Mouse (Mus musculus) limb, embryonic 15.5 days (tissue): ENCODE measurements around the gene Nacc1. TPM values are rescaled to one million over a fixed set of nuclear protein-coding genes. Genes with fewer than 3 reads are reported as not detected.

Experiments
- ATAC-seq: fragments of 200-750 bp; cut with Nextera tagmentation; 2 replicates; pipeline ENCODE4 v1.8.0; 2017; ENCODE audit warnings: low read depth, moderate TSS enrichment; ENCODE audit not compliant: insufficient number of reproducible peaks, low FRiP score, low TSS enrichment
- H3K27ac ChIP-seq: fragments of 300-500 bp; sonication (generic); 2 replicates; pipeline ENCODE4 v1.5.1; 2015; ENCODE audit warnings: moderate library complexity, mild to moderate bottlenecking, inconsistent platforms
- H3K27me3 ChIP-seq: fragments of 300-500 bp; sonication (generic); 2 replicates; pipeline ENCODE4 v1.6.1; 2015; ENCODE audit warnings: inconsistent platforms
- H3K36me3 ChIP-seq: fragments of 300-500 bp; sonication (generic); 2 replicates; pipeline ENCODE4 v1.6.1; 2015; ENCODE audit warnings: inconsistent platforms
- H3K4me1 ChIP-seq: fragments of 300-500 bp; sonication (generic); 2 replicates; pipeline ENCODE4 v1.6.1; 2015; ENCODE audit warnings: inconsistent platforms
- H3K4me2 ChIP-seq: fragments of 300-500 bp; sonication (generic); 2 replicates; pipeline ENCODE4 v1.6.1; 2015; ENCODE audit warnings: mild to moderate bottlenecking, inconsistent platforms
- H3K4me3 ChIP-seq: fragments of 300-500 bp; sonication (generic); 2 replicates; pipeline ENCODE4 v1.5.1; 2015; ENCODE audit warnings: mild to moderate bottlenecking, inconsistent platforms
- H3K9ac ChIP-seq: fragments of 300-500 bp; sonication (generic); 2 replicates; pipeline ENCODE4 v1.6.1; 2015; ENCODE audit warnings: inconsistent platforms
- H3K9me3 ChIP-seq: fragments of 300-500 bp; sonication (generic); 2 replicates; pipeline ENCODE4 v1.6.1; 2016; ENCODE audit warnings: inconsistent platforms
- WGBS: fragments of 180-500 bp; shearing (Covaris S2); methylation state at CpG from one replicate; pipeline ENCODE4 v1.1.7; 2015; 5-methylcytosine and 5-hydroxymethylcytosine counted together
- polyA plus RNA-seq: library from polyadenylated mRNA; unstranded; fragments of >200 nt; fragmentation: Nextera tagmentation; extraction: Ambion mirVana; gene quantifications from 2 replicates; pipeline ENCODE4 v1.2.1, GENCODE M21; 2015

The Nacc1 gene
- polyA plus RNA-seq, 1 experiment from 2014 or later = 13.8 TPM

GRCm38 (mm10) chr8:84646800-84647199 lies 40.9 kb downstream of the Nacc1 start:
- H3K9ac ChIP-seq = no peak overlapping the region
- H3K27me3 ChIP-seq = no peaks in the 10 kb centered on the region
- H3K4me1 ChIP-seq = peaks cover 12% of the 10 kb centered on the region
- no peak for ATAC-seq
- H3K9me3 ChIP-seq = no peaks in the 10 kb centered on the region
- H3K27ac ChIP-seq = peak overlapping the region; percentile 33; the same call in 1 of the 2 replicates
- H3K4me2 ChIP-seq = no peak overlapping the region; the same call in 1 of the 2 replicates
- H3K4me3 ChIP-seq = no peak overlapping the region
- 48% methylated on average over 6 of the region's 6 CpGs for WGBS
- no peaks in the 10 kb centered on the region for H3K36me3 ChIP-seq

- Histone ChIP-seq H3K9me3 (no peaks in the 10 kb centered on the region), H3K27me3 (no peaks in the 10 kb centered on the region), H3K36me3 (no peaks in the 10 kb centered on the region), H3K4me3 (no peak overlapping the region), H3K27ac (no peak overlapping the region), H3K4me1 (peaks cover 18% of the 10 kb centered on the region), H3K4me2 (no peak overlapping the region), H3K9ac (no peak overlapping the region)
- ATAC-seq = no peak
- 62% methylated on average over 5 of the region's 5 CpGs for WGBS
Measured at GRCm38 (mm10) chr8:84643019-84643418, 44.6 kb downstream of the Nacc1 start.

- no peaks in the 10 kb centered on the region for H3K9me3 ChIP-seq
- H3K27me3 ChIP-seq = no peaks in the 10 kb centered on the region
- 100% methylated on average over 1 of the region's 1 CpGs for WGBS
- no peaks in the 10 kb centered on the region for H3K36me3 ChIP-seq
- H3K27ac ChIP-seq = no peak overlapping the region
- no peak overlapping the region for H3K4me2 ChIP-seq
- H3K4me1 ChIP-seq = peaks cover 18% of the 10 kb centered on the region
- H3K4me3 ChIP-seq = no peak overlapping the region
- H3K9ac ChIP-seq = no peak overlapping the region
- no peak for ATAC-seq
Measured at GRCm38 (mm10) chr8:84641578-84642361, 45.9 kb downstream of the Nacc1 start.

DNA sequence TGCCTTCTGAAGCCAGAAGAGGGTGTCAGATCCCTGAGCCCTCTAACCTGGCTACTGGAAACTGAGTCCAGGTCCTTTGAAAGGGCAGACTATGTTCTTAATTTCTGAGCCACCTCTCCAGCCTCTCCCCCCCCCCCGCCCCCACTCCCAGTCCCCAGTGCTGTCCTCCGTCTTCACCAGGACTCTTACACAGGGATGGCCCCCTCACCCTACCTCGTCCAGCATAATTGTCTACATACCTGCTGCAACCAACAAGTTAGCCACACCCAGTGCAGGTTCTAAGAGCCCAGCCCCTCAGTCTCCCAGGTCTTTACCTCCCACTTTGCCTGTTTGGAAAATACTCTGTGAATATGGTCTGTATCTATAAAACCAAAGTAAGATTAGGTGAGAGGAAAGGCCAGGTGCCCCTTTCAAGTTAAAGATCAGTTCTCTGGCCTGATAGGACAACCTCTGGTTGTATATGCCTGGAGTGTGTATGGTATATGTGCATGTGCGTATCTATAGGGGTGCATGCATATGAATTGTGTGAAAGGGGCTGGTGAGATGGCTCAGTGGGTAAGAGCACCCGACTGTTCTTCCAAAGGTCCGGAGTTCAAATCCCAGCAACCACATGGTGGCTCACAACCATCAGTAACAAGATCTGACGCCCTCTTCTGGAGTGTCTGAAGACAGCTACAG lies 46.9 kb downstream of the Nacc1 start:
- Histone ChIP-seq H3K4me2 (no peak overlapping the region), H3K36me3 (no peaks in the 10 kb centered on the region), H3K4me1 (peaks cover 26% of the 10 kb centered on the region), H3K9me3 (no peaks in the 10 kb centered on the region), H3K4me3 (no peak overlapping the region; the same call in 1 of the 2 replicates), H3K27ac (no peak overlapping the region; the same call in 1 of the 2 replicates), H3K27me3 (no peaks in the 10 kb centered on the region), H3K9ac (no peak overlapping the region)
- 73% methylated on average over 6 of the region's 7 CpGs for WGBS
- ATAC-seq = no peak

DNA sequence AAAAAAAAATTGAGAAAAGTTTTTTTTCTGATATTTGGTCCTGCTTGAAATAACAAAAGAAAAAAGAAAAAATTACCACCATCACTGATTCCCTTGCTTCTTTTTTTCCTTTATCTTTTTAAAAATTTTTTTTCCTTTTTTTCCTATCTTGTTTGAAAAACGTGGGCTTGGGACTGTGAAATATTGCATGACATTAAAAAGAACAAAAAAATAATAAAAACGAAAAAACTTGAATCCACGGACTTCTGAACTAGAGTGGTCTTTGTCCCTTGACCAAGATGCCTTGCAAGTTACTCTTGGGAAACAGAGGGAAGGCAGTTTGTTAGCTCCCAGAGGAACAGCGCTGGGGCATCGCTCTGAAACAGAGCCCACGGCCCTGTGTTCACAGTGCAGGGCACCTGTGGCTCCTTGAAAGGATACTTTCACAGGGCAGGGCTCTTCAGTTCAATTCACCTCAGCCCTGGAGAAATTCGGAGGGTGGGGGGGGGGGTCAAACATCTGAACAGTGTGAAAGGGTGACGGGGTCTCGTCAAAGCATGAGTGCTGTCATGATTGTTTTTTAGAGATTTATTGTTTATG lies 47.6 kb downstream of the Nacc1 start:
- Histone ChIP-seq H3K4me1 (peaks cover 32% of the 10 kb centered on the region), H3K4me2 (peak overlapping the region; percentile 50), H3K9ac (0 out of 2 replicates have a peak overlapping the region, but pooled peaks have one; percentile 33), H3K4me3 (peak overlapping the region; percentile 52), H3K27me3 (no peaks in the 10 kb centered on the region), H3K9me3 (no peaks in the 10 kb centered on the region), H3K36me3 (no peaks in the 10 kb centered on the region), H3K27ac (no peak overlapping the region)
- 22% methylated on average over 9 of the region's 9 CpGs for WGBS
- no peak for ATAC-seq

DNA sequence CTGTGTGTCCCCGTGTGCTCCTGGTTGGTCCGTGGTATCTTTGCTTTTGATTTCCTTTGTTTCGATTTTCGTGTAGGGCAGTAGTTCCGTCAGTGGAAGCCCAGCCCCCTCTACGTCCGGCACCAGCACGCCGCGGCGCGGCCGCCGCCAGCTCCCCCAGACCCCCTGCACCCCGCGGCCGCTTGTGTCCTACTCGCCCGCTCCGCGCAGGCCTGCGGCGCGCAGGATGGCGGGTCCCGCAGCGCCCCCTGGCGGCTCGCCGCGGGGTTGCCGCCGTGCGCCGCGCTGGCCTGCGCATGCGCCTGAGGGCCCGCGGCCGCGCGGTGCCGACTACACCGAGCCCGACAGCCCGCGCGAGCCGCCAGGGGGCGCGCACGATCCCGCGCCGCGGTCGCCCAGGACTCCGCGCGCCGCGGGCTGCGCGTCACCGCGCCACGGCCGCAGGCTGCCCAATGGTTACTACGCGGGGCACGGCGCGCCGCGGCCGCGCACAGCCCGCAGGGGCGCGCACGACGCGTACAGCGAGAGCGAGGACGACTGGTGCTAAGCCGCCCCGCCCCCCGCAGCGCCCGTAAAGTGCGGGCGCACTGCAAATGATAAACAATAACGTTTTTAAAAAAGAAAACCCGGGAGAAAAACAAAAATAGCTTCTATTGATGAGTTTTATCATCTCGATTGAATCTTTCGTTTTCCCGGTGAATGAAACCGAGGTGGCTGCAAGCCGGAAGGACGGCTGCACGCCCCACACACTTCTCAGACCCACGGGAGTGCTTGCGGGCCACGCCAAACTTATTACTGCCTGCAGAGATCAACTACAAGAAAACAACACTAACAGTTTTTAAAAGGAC lies 48.3 kb downstream of the Nacc1 start:
- Histone ChIP-seq H3K4me3 (peak overlapping the region; percentile 52), H3K4me2 (peak overlapping the region; percentile 81), H3K9me3 (no peaks in the 10 kb centered on the region), H3K27me3 (no peaks in the 10 kb centered on the region), H3K36me3 (no peaks in the 10 kb centered on the region), H3K9ac (peak overlapping the region; percentile 66), H3K27ac (peak overlapping the region; percentile 94), H3K4me1 (peaks cover 40% of the 10 kb centered on the region)
- peak; percentile 92 for ATAC-seq
- WGBS = under 1% methylated on average over 98 of the region's 106 CpGs

DNA sequence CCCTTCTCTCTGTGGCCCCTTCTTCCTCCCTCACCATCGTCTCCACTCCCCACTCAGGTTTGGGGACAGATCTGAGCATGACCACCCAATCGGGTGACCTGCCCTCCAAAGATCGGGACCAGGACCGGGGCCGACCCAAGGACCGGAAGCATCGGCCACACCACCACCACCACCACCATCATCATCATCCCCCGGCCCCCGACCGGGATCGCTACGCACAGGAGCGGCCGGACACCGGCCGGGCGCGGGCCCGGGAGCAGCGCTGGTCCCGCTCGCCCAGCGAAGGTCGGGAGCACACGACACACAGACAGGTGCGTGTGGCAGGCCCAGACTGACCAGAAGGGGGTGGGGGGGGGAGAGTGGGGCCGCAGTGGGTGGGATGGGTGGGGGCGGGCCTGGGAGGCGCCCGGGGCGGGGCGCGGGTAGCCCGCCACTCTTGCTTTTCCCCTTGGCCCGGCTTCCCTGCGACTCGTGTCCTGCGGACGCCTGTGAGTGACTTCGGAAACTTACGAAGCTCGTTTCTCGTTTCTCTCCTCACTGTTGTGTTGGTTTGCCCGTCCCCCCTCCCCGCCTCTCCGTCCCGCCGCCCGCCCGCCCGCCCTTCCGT lies 49.0 kb downstream of the Nacc1 start:
- peaks cover 42% of the 10 kb centered on the region for H3K4me1 ChIP-seq
- WGBS = under 1% methylated on average over 42 of the region's 52 CpGs

DNA sequence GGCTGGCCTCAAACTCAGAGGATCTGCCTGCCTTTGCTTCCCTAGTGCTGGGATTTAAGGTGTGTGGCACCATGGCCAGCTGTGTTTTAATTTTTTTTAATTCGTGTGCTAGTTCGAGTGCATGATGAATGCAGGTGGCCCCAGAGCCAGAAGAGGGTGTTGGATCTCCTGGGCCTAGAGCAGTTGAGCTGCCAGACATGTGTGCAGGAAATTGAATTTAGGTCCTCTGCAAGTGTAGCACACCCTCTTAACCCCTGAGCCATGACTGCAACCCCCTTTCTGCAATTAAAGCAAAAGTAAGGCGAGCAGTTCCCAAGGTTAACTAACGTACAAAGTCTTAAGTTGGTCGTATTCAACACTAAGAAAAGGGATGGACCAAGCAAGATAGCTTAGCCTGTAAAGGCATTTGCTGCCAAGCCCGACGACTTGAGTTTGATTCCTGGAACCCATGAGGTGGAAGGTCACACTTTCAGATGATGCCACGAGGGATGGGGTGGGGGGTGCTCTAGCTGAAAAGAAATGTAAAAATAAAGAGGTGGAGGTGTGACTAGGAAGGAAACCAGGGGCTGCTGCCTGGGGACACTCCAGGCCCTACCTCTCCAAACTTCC lies 49.6 kb downstream of the Nacc1 start:
- no peak for ATAC-seq
- WGBS = 23% methylated on average over 8 of the region's 8 CpGs
- H3K36me3 ChIP-seq = no peaks in the 10 kb centered on the region
- no peaks in the 10 kb centered on the region for H3K9me3 ChIP-seq
- peak overlapping the region; percentile 81 for H3K4me2 ChIP-seq
- peaks cover 42% of the 10 kb centered on the region for H3K4me1 ChIP-seq
- peak overlapping the region; percentile 52 for H3K4me3 ChIP-seq
- H3K27me3 ChIP-seq = no peaks in the 10 kb centered on the region
- peak overlapping the region; percentile 66 for H3K9ac ChIP-seq
- peak overlapping the region; percentile 94 for H3K27ac ChIP-seq

More for the DNA sequence above, 49.0 kb downstream of the Nacc1 start:
- peak overlapping the region; percentile 94 for H3K27ac ChIP-seq
- ATAC-seq = peak; percentile 27; the same call in 1 of the 2 replicates
- peak overlapping the region; percentile 81 for H3K4me2 ChIP-seq
- peak overlapping the region; percentile 52 for H3K4me3 ChIP-seq
- H3K9ac ChIP-seq = peak overlapping the region; percentile 66
- no peaks in the 10 kb centered on the region for H3K9me3 ChIP-seq
- H3K36me3 ChIP-seq = no peaks in the 10 kb centered on the region
- no peaks in the 10 kb centered on the region for H3K27me3 ChIP-seq

GRCm38 (mm10) chr8:84636051-84636691 lies 51.5 kb downstream of the Nacc1 start:
- WGBS = 78% methylated on average over 17 of the region's 17 CpGs
- H3K4me3 ChIP-seq = no peak overlapping the region

DNA sequence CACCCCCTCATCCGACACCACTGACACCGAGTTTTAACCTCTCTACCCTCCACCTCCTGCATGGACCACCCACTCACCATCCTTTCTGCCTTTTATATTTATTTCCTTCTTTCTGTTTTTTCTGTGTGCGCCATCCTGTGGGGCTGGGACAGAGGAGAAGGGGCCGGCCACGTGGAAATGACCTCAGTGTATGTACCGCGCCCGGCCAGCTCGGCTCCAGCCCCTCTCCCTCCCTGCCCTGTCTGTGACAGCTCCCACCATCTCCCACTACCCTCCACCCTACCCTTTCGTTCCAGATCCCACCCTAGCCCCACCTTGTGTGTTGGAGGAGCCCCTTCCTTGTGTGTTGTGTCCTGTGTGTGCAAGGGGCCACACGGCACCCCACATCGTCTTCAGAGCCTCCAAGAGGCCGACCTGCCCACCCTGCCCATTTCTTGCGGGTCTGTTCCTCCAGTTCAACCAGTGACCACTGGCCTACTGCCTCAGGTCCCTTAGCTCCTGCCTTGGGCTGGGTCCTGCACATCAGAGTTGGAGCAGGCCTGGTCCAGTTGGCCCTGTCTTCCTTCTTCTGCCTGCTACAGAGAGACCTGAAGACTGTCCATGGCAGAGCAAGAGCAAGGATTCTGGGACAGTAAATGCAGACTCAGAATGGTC lies 52.1 kb downstream of the Nacc1 start:
- ATAC-seq = no peak
- Histone ChIP-seq H3K4me3 (no peak overlapping the region), H3K36me3 (no peaks in the 10 kb centered on the region), H3K4me2 (no peak overlapping the region), H3K27me3 (no peaks in the 10 kb centered on the region), H3K9me3 (no peaks in the 10 kb centered on the region), H3K9ac (no peak overlapping the region), H3K4me1 (peaks cover 42% of the 10 kb centered on the region), H3K27ac (0 out of 2 replicates have a peak overlapping the region, but pooled peaks have one; percentile 33)
- 61% methylated on average over 14 of the region's 14 CpGs for WGBS

More at GRCm38 (mm10) chr8:84636051-84636691, 51.5 kb downstream of the Nacc1 start:
- no peaks in the 10 kb centered on the region for H3K36me3 ChIP-seq
- H3K4me2 ChIP-seq = no peak overlapping the region
- no peaks in the 10 kb centered on the region for H3K9me3 ChIP-seq
- no peak overlapping the region for H3K9ac ChIP-seq
- H3K4me1 ChIP-seq = peaks cover 42% of the 10 kb centered on the region
- no peak for ATAC-seq
- no peaks in the 10 kb centered on the region for H3K27me3 ChIP-seq
- H3K27ac ChIP-seq = 0 out of 2 replicates have a peak overlapping the region, but pooled peaks have one; percentile 33
